Mouse (Mus musculus) lung, postnatal 4 days (tissue): ENCODE measurements around the gene Lcn4.

ENCODE experiments used
- DNase-seq, 2 experiments: peaks; one replicate each; pipeline ENCODE4 v3.0.0; 2021

Lcn4 gene

GRCm38 (mm10) chr2:26634629-26635488, 36.2 kb downstream of the Lcn4 start:
- peak; percentile 34 to 61 for DNase-seq

GRCm38 (mm10) chr2:26633953-26634530, 37.0 kb downstream of the Lcn4 start:
- DNase-seq: no peak

GRCm38 (mm10) chr2:26632541-26633395, 38.3 kb downstream of the Lcn4 start:
- DNase-seq: no peak

- no peak for DNase-seq
Measured at GRCm38 (mm10) chr2:26628792-26629437, 42.2 kb downstream of the Lcn4 start.

- DNase-seq: peak; percentile 76 to 88
Measured at GRCm38 (mm10) chr2:26627921-26628739, 43.0 kb downstream of the Lcn4 start, which contains the start of gene Fam69b. Gene Fam69b, plus strand, starts transcription at chr2:26628457.

GRCm38 (mm10) chr2:26626081-26626480, 45.0 kb downstream of the Lcn4 start:
- DNase-seq: no peak

- DNase-seq: no peak
Measured at GRCm38 (mm10) chr2:26625419-26625818, 45.7 kb downstream of the Lcn4 start.

GRCm38 (mm10) chr2:26622984-26623383, 48.1 kb downstream of the Lcn4 start:
- DNase-seq: no peak

GRCm38 (mm10) chr2:26621246-26621645, 49.8 kb downstream of the Lcn4 start:
- no peak for DNase-seq

GRCm38 (mm10) chr2:26617928-26618327, 53.2 kb downstream of the Lcn4 start:
- DNase-seq: no peak
